ENCODE assay signal across 10 mouse cellular contexts in genomic region chr17:4220661-4221360, GRCm38 (mm10).
DNase-seq lines count a peak whose midpoint lies in the region; ATAC-seq lines count a peak whose summit lies in the region.
"Had no signal": no experiment of that assay in that cellular context is flagged by ENCODE, and none has a peak within 500 bp of the region (broad histone marks: within the 10 kb centered on the region; RNA-seq: fewer than 3 reads in every experiment).

No protein-coding gene starts in this region.

- H3K27ac ChIP-seq in neural tube, embryonic 14.5 days (ENCODE audit: low read depth, low read length): no peak overlapping the region
- peak overlapping the region; percentile 60 to 85 for H3K27ac ChIP-seq in heart, embryonic 14.5 days (replicated peaks in 1 of 2; ENCODE audit: control insufficient read depth in 1 of 2, insufficient read depth in 1 of 2, low read depth in 2 of 2, low read length in 2 of 2)
- H3K27ac ChIP-seq: embryonic facial prominence, embryonic 15.5 days had no signal

- peak; percentile 52; the same call in 1 of the 2 replicates for ATAC-seq in frontal cortex, adult (ENCODE audit: low TSS enrichment)
- ATAC-seq in neural tube, embryonic 14.5 days (ENCODE audit: low read depth): peak; percentile 41; the same call in 1 of the 2 replicates
- ATAC-seq in heart, embryonic 14.5 days (ENCODE audit: insufficient number of reproducible peaks, insufficient read depth, low FRiP score, low read depth): 0 out of 2 replicates have a peak, but pooled peaks have one; percentile 39
- ATAC-seq: activated CD4-positive, CD25-positive, alpha-beta regulatory T cell, adult 4 months had no signal

- no peak overlapping the region for H3K9ac ChIP-seq in neural tube, embryonic 14.5 days (replicated peaks; ENCODE audit: low read depth, low read length)
- H3K9ac ChIP-seq in heart, embryonic 14.5 days (ENCODE audit: low read length): no peak overlapping the region
- H3K9ac ChIP-seq: embryonic facial prominence, embryonic 15.5 days had no signal

- no peak overlapping the region for H3K4me3 ChIP-seq in neural tube, embryonic 14.5 days (ENCODE audit: low read depth, low read length)
- no peak overlapping the region for H3K4me3 ChIP-seq in heart, embryonic 14.5 days (ENCODE audit: control insufficient read depth in 1 of 2, insufficient read depth in 1 of 2, low read depth in 1 of 2, low read length in 2 of 2)
- H3K4me3 ChIP-seq: embryonic facial prominence, embryonic 15.5 days had no signal

- H3K36me3 ChIP-seq in neural tube, embryonic 14.5 days (ENCODE audit: control insufficient read depth, insufficient read depth, low read length): no peaks in the 10 kb centered on the region
- H3K36me3 ChIP-seq in heart, embryonic 14.5 days (ENCODE audit: control insufficient read depth, insufficient read depth, low read length): no peaks in the 10 kb centered on the region
- H3K36me3 ChIP-seq: embryonic facial prominence, embryonic 15.5 days had no signal

- 0 out of 2 replicates have a peak, but pooled peaks cover 2% of the 10 kb centered on the region for H3K4me1 ChIP-seq in neural tube, embryonic 14.5 days (ENCODE audit: control insufficient read depth, insufficient read depth, low read length)
- H3K4me1 ChIP-seq in heart, embryonic 14.5 days (ENCODE audit: control insufficient read depth in 2 of 2, insufficient read depth in 2 of 2, low read length in 2 of 2): peaks cover 4 to 16% of the 10 kb centered on the region in 2 experiments; a peak in 3 of 4 replicates
- H3K4me1 ChIP-seq: embryonic facial prominence, embryonic 15.5 days had no signal

- WGBS in neural tube, embryonic 14.5 days: 44% methylated on average over 12 of the region's 12 CpGs
- 46% methylated on average over 12 of the region's 12 CpGs for WGBS in heart, embryonic 14.5 days

- no peaks in the 10 kb centered on the region for H3K9me3 ChIP-seq in neural tube, embryonic 14.5 days (ENCODE audit: control insufficient read depth, low read length)
- no peaks in the 10 kb centered on the region for H3K9me3 ChIP-seq in heart, embryonic 14.5 days (ENCODE audit: control insufficient read depth, low read length)
- H3K9me3 ChIP-seq: embryonic facial prominence, embryonic 15.5 days had no signal

- no peak overlapping the region for H3K4me2 ChIP-seq in neural tube, embryonic 14.5 days (ENCODE audit: low read depth, low read length)
- H3K4me2 ChIP-seq in heart, embryonic 14.5 days (ENCODE audit: low read length): peak overlapping the region; percentile 47
- H3K4me2 ChIP-seq: embryonic facial prominence, embryonic 15.5 days had no signal

- no peaks in the 10 kb centered on the region for H3K27me3 ChIP-seq in neural tube, embryonic 14.5 days (ENCODE audit: control insufficient read depth, insufficient read depth, low read length)
- no peaks in the 10 kb centered on the region for H3K27me3 ChIP-seq in heart, embryonic 14.5 days (ENCODE audit: control insufficient read depth, insufficient read depth, low read length)
- H3K27me3 ChIP-seq: embryonic facial prominence, embryonic 15.5 days had no signal

- no peak for DNase-seq in frontal cortex, postnatal 25 days (ENCODE audit: low spot score in 2 of 2)
- DNase-seq in neural tube, embryonic 10.5 days (ENCODE audit: extremely low spot score, low spot score): no peak
- DNase-seq in skeletal muscle tissue, adult 2 months (ENCODE audit: low read depth, low spot score): peak; percentile 44
- no peak for DNase-seq in thymus, adult 18-20 months
- no peak for DNase-seq in layer of hippocampus, postnatal 10 days (ENCODE audit: low spot score in 2 of 2)
